In the genomic region with DNA sequence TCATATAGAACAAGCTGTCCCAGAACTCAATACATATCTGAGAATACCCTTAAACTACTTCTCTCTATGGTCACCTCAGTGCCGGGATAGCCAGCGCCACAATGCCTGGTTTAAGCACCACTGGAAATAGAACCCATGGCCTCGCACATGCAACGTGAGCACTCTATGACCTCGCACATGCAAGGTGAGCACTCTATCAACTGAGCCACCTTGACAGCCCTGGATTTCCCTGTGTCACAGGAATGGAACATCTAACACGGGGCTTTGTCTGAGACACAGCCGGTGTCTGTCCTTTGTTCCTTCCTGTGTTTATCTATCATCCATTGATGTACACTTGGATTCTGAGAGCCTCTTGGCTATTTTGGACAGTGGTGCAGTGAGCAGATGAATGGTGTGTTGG, we compare ENCODE assay signal across 25 mouse cellular contexts. TPM values are rescaled to one million over a fixed set of nuclear protein-coding genes. Genes with fewer than 3 reads are reported as not detected.
"Had no signal": no experiment of that assay in that cellular context is flagged by ENCODE, and none has a peak within 500 bp of the region (broad histone marks: within the 10 kb centered on the region; RNA-seq: fewer than 3 reads in every experiment).

No protein-coding gene starts in this region.

- DNase-seq: forebrain, postnatal 0 days; gastrocnemius, postnatal 25 days; heart, postnatal 14 days; heart, postnatal 36 days; kidney, adult 18-20 months; kidney, adult 8-10 months; kidney, postnatal 10 days; kidney, postnatal 25 days; kidney, postnatal 4 days; liver, embryonic 13.5 days had no signal

- ATAC-seq: forebrain, postnatal 0 days; hindbrain, embryonic 16.5 days; inflammation-experienced regulatory T-cells, adult 6 months; intestine, embryonic 15.5 days; intestine, postnatal 0 days had no signal

- H3K36me3 ChIP-seq: heart, embryonic 15.5 days; hindbrain, embryonic 10.5 days; intestine, embryonic 15.5 days; limb, embryonic 15.5 days had no signal

- H3K4me3 ChIP-seq: heart, embryonic 13.5 days; heart, embryonic 15.5 days; hindbrain, embryonic 10.5 days; hindbrain, embryonic 12.5 days; intestine, embryonic 15.5 days; layer of hippocampus, adult 2 months; left cerebral cortex, adult 2 months; limb, embryonic 13.5 days; limb, embryonic 15.5 days; liver, embryonic 13.5 days had no signal

- H3K27ac ChIP-seq: heart, embryonic 13.5 days; heart, embryonic 15.5 days; hindbrain, embryonic 10.5 days; hindbrain, embryonic 12.5 days; hindbrain, embryonic 14.5 days; intestine, embryonic 15.5 days; layer of hippocampus, adult 2 months; left cerebral cortex, adult 2 months; limb, embryonic 13.5 days; limb, embryonic 15.5 days; liver, embryonic 13.5 days had no signal

- H3K9ac ChIP-seq: forebrain, postnatal 0 days; heart, embryonic 13.5 days; heart, embryonic 15.5 days; hindbrain, embryonic 12.5 days; hindbrain, embryonic 14.5 days; intestine, embryonic 15.5 days; limb, embryonic 13.5 days; limb, embryonic 15.5 days; liver, embryonic 13.5 days had no signal

- H3K9me3 ChIP-seq: heart, embryonic 13.5 days; heart, embryonic 15.5 days; hindbrain, embryonic 10.5 days; hindbrain, embryonic 12.5 days; intestine, embryonic 15.5 days; limb, embryonic 13.5 days; limb, embryonic 15.5 days; liver, embryonic 13.5 days had no signal

- H3K4me2 ChIP-seq: heart, embryonic 11.5 days; heart, embryonic 13.5 days; heart, embryonic 15.5 days; hindbrain, embryonic 12.5 days; hindbrain, embryonic 14.5 days; intestine, embryonic 15.5 days; limb, embryonic 13.5 days; limb, embryonic 15.5 days; liver, embryonic 13.5 days had no signal

- H3K27me3 ChIP-seq: heart, embryonic 13.5 days; heart, embryonic 15.5 days; hindbrain, embryonic 12.5 days; intestine, embryonic 15.5 days; limb, embryonic 13.5 days; limb, embryonic 15.5 days; liver, embryonic 13.5 days had no signal

RNA-seq across cellular contexts. Expression of gene Abat, which starts 55.7 kb away (rescaled TPM):
- total RNA-seq: granulocyte monocyte progenitor cell, adult 5-6 weeks had no signal
